Mouse (Mus musculus) liver, adult (tissue): ENCODE results near the gene Tbck.

Experiments used
- GATA4 ChIP-seq: IDR thresholded peaks from 2 replicates; pipeline ENCODE4 v1.6.1; 2014; ENCODE audit warnings: mild to moderate bottlenecking, low read length; ENCODE audit not compliant: insufficient replicate concordance

Gene Tbck

DNA sequence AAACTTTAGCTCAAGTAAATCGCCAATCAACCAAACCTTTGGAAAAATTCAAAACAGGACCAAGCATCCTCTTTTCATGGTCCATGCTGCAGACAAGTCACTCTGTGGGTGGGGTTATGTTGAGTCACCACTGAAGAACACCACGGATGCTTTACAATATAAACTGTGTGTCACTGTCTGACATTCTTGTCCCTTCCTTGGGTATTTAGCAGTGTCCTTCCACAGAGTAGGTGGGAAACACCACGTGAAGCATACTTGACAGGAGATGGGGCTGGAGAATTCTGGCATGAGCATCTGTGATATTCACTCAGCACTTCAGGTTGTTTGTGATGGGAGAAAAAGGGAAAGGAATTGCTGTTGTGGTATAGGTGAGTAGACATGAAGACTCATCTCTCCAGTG, 183.0 kb downstream of the Tbck start:
- no peak for TF ChIP-seq GATA4

DNA sequence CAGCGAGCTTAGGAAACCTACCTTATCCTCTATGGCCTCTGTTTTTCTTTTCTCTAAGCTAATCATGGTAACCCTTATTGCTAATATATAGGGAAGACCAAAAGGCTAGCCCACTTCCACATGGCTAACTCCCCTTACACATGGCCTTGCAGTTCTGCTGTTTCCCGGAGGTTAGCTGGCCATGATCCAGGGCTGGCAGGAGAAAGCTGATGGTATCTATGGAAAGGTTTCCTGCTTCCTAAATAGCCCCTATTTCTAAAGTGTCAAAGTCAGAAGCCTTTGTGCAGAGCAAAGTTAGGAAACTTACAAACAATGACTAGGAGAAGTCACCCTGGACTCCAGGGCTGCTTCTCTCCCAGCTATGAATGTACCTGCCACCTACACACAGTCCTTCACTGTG, 184.9 kb downstream of the Tbck start:
- no peak; the same call in 1 of the 2 replicates for TF ChIP-seq GATA4

DNA sequence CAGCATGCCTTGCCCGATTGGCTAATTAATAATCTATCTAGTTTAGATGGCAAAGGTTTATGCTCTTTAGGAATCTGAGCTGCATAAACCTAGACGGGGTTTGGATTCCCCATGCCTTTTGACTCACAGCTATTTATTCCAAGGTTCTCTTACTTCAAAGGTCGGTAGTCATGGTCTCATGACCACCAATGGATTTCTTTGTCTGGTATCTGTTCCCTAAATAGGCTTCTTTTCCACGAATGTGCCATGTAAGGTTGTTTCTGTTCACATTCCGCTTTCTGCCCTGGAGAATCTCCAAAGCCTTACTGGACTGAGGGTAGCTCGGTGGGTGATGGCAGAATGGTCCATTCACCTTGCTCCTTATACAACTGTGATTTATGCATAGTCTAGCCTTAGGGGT, 186.1 kb downstream of the Tbck start:
- no peak for TF ChIP-seq GATA4

DNA sequence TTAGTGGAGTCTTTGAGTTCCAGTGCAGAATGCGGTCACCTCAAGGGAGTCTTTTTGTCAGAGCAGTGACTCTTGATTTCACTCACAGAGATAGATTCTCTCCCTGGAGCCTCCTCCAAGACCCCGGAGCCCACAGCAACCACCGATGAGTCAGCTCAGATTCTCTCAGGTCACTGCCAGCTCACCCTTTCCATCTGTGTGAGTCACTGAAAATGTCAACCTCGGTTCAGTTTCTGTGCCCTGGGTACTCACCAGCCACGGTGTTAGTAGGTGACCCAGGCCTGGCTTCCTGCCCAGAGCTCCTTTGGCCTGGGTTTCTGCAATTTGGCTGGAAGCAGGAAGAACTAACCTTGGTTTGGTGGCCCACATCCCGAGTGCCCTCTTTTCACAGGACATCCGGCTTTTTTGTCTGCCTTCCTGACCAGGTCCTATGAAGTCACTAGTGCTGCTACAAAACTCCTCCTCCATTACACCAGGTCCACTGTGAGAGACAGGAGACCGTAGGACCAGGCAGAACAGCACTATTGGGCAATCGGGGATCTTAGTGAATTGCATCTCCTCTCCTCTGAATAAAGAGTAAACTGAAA, 187.5 kb downstream of the Tbck start:
- TF ChIP-seq GATA4 = no peak

DNA sequence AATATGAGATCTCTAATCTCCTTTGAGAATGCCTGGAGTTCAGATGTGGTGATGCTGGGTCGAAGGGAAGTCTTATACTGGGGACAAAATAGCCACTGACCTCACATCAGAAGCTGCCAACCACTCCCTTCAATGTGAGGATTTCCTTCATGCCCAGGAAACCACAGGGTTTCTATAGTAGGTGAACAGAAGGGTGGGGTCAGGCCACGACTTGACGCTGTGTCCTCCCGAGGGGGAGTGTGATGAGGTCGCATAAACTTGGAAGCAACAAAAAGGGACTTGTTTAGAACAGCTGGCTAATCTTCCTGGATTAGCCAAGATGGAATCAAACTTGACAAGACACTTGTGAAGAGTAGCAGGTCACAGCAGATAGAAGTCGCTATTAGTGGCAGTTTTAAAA, 189.3 kb downstream of the Tbck start:
- TF ChIP-seq GATA4 = no peak

DNA sequence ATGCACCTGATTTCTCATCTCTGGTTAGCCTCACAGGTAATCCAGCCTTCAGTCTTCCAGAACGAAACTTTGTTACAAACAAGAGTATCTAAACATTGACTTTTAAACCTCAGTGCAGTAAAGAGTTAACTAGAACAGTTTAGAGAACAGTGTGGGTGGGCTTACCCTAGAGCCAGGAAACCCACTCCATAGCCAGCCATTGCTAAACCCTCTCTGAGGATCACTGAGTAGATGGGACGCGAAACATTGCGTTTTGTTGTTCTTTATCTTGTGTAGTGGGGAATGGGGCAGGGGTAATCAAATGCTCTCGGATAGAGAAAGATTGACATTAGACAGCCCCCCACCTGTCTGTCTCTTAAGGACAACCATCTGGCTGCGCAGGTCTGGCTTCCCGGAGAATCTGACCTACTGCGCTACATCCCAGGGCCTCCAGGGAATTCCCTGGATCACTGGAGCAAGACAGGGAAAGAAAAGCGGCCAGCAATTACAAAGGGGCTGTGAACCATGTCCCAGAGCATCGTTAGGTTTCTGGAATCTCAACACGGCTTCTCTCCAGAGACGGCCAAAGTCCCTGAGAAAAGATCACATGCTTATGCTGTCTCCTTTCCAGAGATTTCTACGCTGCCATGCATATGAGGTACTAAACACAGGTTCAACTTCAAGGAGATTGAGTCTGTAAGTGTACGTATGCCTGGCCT, 192.2 kb downstream of the Tbck start:
- TF ChIP-seq GATA4 = no peak

DNA sequence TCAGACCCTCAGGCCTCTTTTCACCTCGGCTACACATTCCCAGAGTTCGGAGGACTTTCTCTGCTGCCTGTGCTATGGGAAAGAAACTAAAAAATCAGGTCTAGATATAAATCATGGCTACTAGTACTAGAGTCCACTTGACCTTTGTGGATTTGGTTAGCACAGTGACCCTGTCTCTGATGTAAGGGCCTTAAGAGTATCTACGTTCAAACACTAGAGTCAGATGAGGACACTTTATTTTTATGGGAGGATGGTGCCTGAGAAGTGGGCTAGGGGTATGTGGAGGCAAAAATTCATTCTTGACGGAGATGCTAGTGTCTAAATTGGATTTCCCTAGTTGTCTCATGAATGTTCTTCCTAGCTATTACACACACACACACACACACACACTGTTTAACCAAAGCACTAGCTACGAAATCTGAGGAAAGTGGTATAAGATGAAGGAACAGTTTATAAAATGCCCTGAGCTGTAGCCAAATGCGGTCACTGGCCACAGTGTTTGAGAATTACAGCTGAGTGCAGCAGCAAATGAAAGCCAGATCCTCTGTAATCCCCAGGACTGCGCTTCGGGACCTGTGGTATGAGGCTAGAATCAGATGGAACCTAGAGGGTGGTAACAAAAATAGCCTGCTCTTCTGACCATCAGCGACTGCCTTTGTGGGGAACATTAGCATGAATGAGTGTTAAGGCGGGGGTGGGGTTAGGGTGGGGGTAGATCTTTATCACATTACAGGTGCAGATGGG, 193.2 kb downstream of the Tbck start:
- TF ChIP-seq GATA4 = no peak

DNA sequence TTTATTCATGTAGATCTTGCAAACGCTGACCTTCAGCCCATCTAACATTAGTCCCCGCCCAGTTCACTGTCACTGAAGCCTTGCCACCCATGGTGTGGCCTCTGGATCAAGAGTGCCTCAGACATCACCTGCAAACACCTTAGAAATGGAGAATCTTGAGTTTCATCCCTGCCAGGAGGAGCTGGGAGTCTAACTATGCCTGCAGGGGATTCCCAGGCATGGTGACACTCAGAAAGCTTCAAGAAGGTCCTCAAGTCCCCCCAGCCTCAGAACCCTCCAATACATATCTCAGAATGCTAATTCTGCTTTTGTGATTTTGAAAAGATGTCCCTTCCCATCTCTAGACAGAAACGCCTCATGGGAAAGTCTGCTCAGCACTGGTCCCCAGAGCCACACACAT, 196.4 kb downstream of the Tbck start:
- TF ChIP-seq GATA4 = no peak

DNA sequence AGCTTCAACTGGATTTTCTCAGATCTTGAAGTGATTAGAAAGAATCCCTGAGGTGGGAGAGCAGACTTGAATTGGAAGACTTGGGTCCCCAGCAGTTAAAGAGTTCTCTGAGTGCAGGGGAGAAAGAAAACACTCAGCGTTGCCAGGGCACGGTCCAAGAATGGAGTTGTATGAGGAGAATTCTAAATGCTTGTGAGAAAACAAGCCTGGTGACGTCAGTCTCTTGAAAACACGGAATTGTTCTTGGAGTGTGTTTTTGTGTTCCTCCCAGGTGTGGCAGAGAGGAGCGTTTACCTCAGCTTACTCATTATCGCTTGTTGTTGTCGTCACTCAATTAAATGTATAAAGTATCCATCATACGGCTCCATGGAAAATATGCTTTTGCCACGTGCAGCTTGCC, 196.9 kb downstream of the Tbck start:
- TF ChIP-seq GATA4 = no peak

DNA sequence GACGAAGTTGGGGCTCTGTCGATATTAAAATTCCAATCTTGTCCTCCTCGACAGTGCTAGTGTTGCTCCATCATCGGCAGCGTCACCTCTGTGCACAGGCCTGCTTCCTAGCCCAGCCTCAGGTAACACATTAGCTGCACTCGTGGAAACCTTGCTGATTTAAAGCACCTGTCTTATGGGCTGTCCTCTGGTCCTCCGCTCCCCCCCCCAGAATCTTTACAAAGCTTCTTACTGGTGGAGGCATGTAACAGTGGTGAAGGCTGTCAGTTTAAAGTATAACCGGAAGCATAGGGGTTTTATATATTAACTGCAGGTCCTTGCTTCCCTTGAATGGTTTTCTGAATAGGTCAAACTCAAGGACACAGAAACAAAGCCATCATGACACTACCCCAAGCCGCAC, 199.3 kb downstream of the Tbck start:
- TF ChIP-seq GATA4 = no peak

DNA sequence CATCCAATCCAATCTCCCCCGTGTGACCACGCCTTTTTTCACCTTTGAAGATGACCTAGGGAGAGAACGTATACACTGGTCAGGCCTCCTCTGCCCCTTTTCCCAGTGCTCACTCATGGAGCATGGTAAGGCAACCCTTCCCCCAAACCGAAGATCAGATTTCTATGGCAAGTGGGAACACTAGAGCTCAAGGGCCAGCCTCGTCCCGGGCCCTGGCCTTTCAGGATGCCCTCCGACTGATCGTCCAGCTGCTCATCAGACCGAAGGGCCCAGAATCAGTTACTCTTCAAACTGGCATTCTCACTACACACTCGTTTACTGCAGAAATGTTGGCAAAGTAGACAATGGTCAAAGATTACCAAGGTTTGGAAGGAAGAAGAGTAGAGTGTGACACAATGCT, 200.5 kb downstream of the Tbck start:
- no peak for TF ChIP-seq GATA4

DNA sequence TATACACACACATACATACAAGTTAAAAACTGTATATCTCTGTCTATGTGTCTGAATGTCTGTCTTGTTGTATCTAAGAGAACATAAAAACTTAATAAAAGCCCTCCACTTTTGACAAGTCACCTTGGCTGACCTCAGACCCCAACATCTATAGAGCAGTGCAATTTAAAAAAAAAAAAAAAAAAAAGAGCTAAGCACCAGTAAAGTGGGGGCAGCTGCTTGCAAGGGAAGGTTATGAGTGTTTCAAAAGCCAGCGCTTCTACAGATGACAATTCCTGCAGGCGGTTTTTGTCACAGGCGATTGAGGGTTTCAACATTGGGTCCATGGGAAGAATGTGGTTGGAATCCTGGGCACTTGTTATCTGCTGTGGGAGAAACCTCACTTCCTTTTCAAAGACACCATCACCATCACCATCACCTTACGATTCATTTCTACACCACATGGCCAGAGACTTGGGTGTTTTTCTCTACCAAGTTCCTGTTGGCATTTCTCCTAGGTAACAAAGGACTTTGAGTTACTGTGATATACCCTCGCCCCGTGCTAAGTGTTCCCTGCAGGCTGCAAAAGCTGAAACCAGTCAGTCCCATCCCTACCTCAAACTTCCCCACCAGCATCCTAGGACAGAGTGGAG, 202.6 kb downstream of the Tbck start:
- no peak for TF ChIP-seq GATA4

DNA sequence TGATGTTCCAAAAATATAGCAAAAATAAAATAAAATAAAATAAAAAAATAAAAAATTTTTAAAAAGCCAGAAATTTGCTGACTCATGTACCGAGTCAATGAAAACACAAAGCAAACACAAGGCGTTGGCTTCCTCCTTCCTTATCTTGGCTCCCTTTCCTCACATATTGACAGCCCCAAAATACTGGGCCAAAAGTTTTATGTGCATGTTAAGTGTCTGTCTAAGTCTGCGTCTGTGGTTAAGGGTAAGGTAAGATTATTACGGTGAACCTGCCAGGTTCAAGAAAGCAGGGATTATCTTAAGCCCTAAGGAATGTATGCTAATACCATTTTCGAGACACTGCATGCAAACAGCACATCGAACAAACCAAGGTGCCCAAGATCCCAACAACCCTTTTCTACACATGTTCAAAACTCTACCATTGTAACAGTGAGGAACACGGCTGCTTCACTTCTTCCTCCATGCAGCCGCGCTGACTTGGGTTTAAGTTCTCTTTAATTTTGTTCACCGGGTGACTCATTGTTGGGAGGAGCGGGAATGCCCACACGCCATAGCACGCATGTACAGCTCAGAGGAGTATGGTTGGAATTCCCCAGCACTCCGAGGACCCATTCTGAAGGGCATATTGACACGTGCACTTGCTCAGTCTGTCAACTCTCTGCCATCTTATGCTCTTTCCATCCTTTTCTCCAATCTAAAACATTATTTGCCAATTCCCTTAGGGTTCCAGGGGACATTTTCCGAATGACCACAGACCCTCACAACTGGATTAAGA, 203.3 kb downstream of the Tbck start:
- no peak for TF ChIP-seq GATA4
